Mouse (Mus musculus) adrenal gland, adult 8-10 months (tissue): ENCODE data around the gene Creb3l4. TPM values are rescaled to one million over a fixed set of nuclear protein-coding genes. Genes with fewer than 3 reads are reported as not detected.

Experiments used
- microRNA-seq, 2 experiments: library from miRNA; unstranded; fragments of <30 nt; microRNA quantifications; one replicate each; pipeline ENCODE4 v1.2.0; 2022
- total RNA-seq, 4 experiments: library from RNA; stranded (reverse); gene quantifications; 2 replicates each; pipeline ENCODE4 v1.2.4; 2022

The Creb3l4 gene
- total RNA-seq, 4 experiments from 2014 or later: 0.35 to 1.3 (median 0.63) TPM

Small RNA genes lying within 50 kb of the gene (microRNA-seq; reads per million reads assigned to microRNA genes)
- 0 reads per million in 2 experiments for gene Mir7012

Other genes with a start within 250 kb of the Creb3l4 start
- gene Hax1, start 244.7 kb downstream of the Creb3l4 start, total RNA-seq: 100 to 1,000 TPM; 131 to 171 (median 149) TPM
- gene 4933434E20Rik, start 191.9 kb downstream of the Creb3l4 start, total RNA-seq: 100 to 1,000 TPM in 3 of 4 experiments, 10 to 100 TPM in 1; 88.7 to 119 (median 108) TPM
- 100 to 1,000 TPM; 135 to 210 (median 161) TPM for gene Ubap2l, start 190.9 kb downstream of the Creb3l4 start, total RNA-seq
- gene Tpm3, start 170.9 kb downstream of the Creb3l4 start, total RNA-seq: 100 to 1,000 TPM; 162 to 262 (median 231) TPM
- 1 to 10 TPM in 1 of 4 experiments, under 1 TPM in 3; 0.35 to 1.1 (median 0.54) TPM for gene Nup210l, start 139.4 kb downstream of the Creb3l4 start, total RNA-seq
- gene Rps27, start 29.9 kb downstream of the Creb3l4 start, total RNA-seq: 1,000 to 10,000 TPM; 1,658 to 2,346 (median 2,053) TPM
- 10 to 100 TPM; 28.8 to 42.4 (median 34.9) TPM for gene Rab13, start 29.8 kb downstream of the Creb3l4 start, total RNA-seq
- gene Jtb, start 11.9 kb downstream of the Creb3l4 start, total RNA-seq: 10 to 100 TPM; 64.2 to 76.1 (median 70.4) TPM
- gene Slc39a1, start 4.7 kb upstream of the Creb3l4 start, total RNA-seq: 100 to 1,000 TPM; 129 to 172 (median 151) TPM
- gene Crtc2, start 10.7 kb upstream of the Creb3l4 start, total RNA-seq: 10 to 100 TPM; 43.5 to 73.2 (median 63.9) TPM
- gene Dennd4b, start 21.7 kb upstream of the Creb3l4 start, total RNA-seq: 10 to 100 TPM in 3 of 4 experiments, 1 to 10 TPM in 1; 9.2 to 14.5 (median 12.8) TPM
- 10 to 100 TPM; 62.6 to 85.2 (median 71.6) TPM for gene Gatad2b, start 49.7 kb upstream of the Creb3l4 start, total RNA-seq
- gene Slc27a3, start 146.4 kb upstream of the Creb3l4 start, total RNA-seq: 100 to 1,000 TPM; 132 to 297 (median 196) TPM
- gene Ints3, start 190.1 kb upstream of the Creb3l4 start, total RNA-seq: 100 to 1,000 TPM; 107 to 119 (median 110) TPM
- gene Npr1, start 222.4 kb upstream of the Creb3l4 start, total RNA-seq: 100 to 1,000 TPM; 316 to 460 (median 368) TPM
- 10 to 100 TPM; 58.9 to 75.2 (median 67.3) TPM for gene Ilf2, start 232.6 kb upstream of the Creb3l4 start, total RNA-seq
- gene Snapin, start 247.5 kb upstream of the Creb3l4 start, total RNA-seq: 100 to 1,000 TPM in 1 of 4 experiments, 10 to 100 TPM in 3; 73.3 to 105 (median 83.4) TPM